Mouse (Mus musculus): Measurements from ENCODE around the gene Bcas3. TPM values are rescaled to one million over a fixed set of nuclear protein-coding genes. Genes with fewer than 3 reads are reported as not detected.

Gene Bcas3
- total and polyA plus RNA-seq, 2 experiments from 2014 or later, result 29.3 to 31.6 TPM

- H3K27ac ChIP-seq (ENCODE audit: low read depth, low read length), result no peak overlapping the region
- ATAC-seq (peak; percentile 65), DNase-seq (peak; percentile 18)
- H3K4me3 ChIP-seq (ENCODE audit: low read depth, low read length), result no peak overlapping the region
- no peaks in the 10 kb centered on the region for H3K4me1 ChIP-seq (ENCODE audit: insufficient read depth)
- no peak overlapping the region for H3K4me2 ChIP-seq (ENCODE audit: low read depth)
- H3K27me3 ChIP-seq (ENCODE audit: insufficient read depth, low read length), result no peaks in the 10 kb centered on the region
- 18% methylated on average over 5 of the region's 5 CpGs for WGBS
- no peaks in the 10 kb centered on the region for H3K36me3 ChIP-seq (ENCODE audit: insufficient read depth)
- H3K9ac ChIP-seq, result no peak overlapping the region
- no peak for TF ChIP-seq CTCF (IDR thresholded peaks at IDR 0.05; ENCODE audit: low read depth)
- H3K9me3 ChIP-seq (ENCODE audit: low read length), result no peaks in the 10 kb centered on the region
Measured at GRCm38 (mm10) chr11:85678666-85679065, 325.7 kb downstream of the Bcas3 start.

DNA sequence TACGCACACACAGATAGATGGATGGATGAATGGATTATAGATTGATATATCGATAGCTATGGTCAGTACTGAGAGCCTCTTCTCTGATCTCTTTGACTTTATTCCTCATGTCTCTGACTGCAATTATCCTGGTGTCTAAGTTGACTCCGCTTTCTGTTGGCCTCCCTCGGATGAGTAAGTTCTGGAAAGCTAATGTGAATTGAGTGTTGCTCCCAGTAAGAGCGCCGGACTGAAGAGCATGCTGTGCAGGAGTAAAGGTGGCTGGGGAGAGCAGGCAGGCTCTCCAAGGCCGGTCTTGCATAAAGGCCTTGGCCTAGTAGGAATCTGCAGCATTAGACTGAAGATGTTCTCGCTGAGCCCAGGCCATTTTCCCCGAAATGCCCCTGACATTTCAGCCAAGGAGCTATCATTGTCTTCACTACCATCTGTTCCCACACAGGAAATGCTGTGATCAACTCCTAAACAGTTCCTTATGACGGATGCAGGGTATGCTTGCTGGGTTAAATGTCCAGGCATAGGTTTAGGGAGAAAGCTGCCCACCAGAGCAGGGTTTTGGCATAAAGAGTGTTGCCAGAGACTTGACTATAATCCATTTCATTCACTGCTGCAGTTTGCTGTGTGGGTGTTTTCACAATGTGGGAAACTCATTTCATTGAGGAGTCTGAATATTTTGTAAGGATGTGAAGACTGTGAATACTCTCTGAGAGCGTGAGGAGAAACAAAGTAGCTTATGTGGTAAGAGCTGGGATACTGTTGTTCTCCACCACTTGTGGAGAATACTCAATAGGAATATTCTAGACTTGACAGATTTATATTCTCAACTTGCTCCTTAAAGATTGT is 328.8 kb downstream of the Bcas3 start:
- H3K4me1 ChIP-seq (ENCODE audit: insufficient read depth), result 0 out of 2 replicates have a peak, but pooled peaks cover 5% of the 10 kb centered on the region
- DNase-seq, result no peak
- TF ChIP-seq CTCF (IDR thresholded peaks at IDR 0.05; ENCODE audit: low read depth), result no peak
- H3K9ac ChIP-seq, result no peak overlapping the region
- H3K27me3 ChIP-seq (ENCODE audit: insufficient read depth, low read length), result no peaks in the 10 kb centered on the region
- WGBS, result 85% methylated on average over 11 of the region's 11 CpGs
- no peak for ATAC-seq
- no peaks in the 10 kb centered on the region for H3K36me3 ChIP-seq (ENCODE audit: insufficient read depth)
- no peak overlapping the region for H3K4me2 ChIP-seq (ENCODE audit: low read depth)
- H3K4me3 ChIP-seq (ENCODE audit: low read depth, low read length), result no peak overlapping the region
- no peak overlapping the region for H3K27ac ChIP-seq (ENCODE audit: low read depth, low read length)
- H3K9me3 ChIP-seq (ENCODE audit: low read length), result no peaks in the 10 kb centered on the region

DNA sequence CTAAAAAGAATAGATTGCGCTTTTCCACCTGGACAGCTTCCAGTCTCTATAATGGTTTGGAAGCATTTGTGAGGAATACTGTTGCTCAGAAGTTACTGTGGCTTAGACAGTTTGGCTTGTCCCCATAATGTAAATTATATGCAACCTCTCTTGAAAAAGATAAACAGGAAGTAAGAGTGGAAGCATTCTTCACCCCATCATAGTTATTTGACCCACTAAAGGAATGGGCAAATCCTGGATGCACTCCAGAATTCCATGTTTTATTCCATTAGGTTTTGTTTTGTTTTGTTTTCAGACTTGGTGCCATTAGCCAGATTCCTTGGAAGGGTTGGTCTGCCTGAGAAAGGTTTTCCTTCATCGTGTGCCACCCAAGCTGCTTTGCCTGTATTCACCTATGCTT is 332.0 kb downstream of the Bcas3 start:
- 0 out of 2 replicates have a peak, but pooled peaks cover 5% of the 10 kb centered on the region for H3K4me1 ChIP-seq (ENCODE audit: insufficient read depth)
- H3K4me2 ChIP-seq (ENCODE audit: low read depth), result no peak overlapping the region
- H3K9me3 ChIP-seq (ENCODE audit: low read length), result no peaks in the 10 kb centered on the region
- ATAC-seq (no peak), DNase-seq (no peak)
- TF ChIP-seq CTCF (IDR thresholded peaks at IDR 0.05; ENCODE audit: low read depth), result no peak
- 70% methylated on average over 2 of the region's 2 CpGs for WGBS
- no peak overlapping the region for H3K9ac ChIP-seq
- H3K4me3 ChIP-seq (ENCODE audit: low read depth, low read length), result no peak overlapping the region
- H3K27ac ChIP-seq (ENCODE audit: low read depth, low read length), result no peak overlapping the region
- H3K36me3 ChIP-seq (ENCODE audit: insufficient read depth), result no peaks in the 10 kb centered on the region
- no peaks in the 10 kb centered on the region for H3K27me3 ChIP-seq (ENCODE audit: insufficient read depth, low read length)

GRCm38 (mm10) chr11:85687816-85688439 is 335.0 kb downstream of the Bcas3 start:
- TF ChIP-seq CTCF (IDR thresholded peaks at IDR 0.05; ENCODE audit: low read depth), result no peak
- Histone ChIP-seq H3K4me1 (ENCODE audit: insufficient read depth) (0 out of 2 replicates have a peak, but pooled peaks cover 5% of the 10 kb centered on the region), H3K27me3 (ENCODE audit: insufficient read depth, low read length) (no peaks in the 10 kb centered on the region), H3K4me3 (ENCODE audit: low read depth, low read length) (no peak overlapping the region), H3K4me2 (ENCODE audit: low read depth) (no peak overlapping the region), H3K9me3 (ENCODE audit: low read length) (no peaks in the 10 kb centered on the region), H3K9ac (no peak overlapping the region), H3K36me3 (ENCODE audit: insufficient read depth) (no peaks in the 10 kb centered on the region), H3K27ac (ENCODE audit: low read depth, low read length) (no peak overlapping the region)
- DNase-seq, result no peak
- WGBS, result 38% methylated on average over 8 of the region's 8 CpGs
- ATAC-seq, result no peak

DNA sequence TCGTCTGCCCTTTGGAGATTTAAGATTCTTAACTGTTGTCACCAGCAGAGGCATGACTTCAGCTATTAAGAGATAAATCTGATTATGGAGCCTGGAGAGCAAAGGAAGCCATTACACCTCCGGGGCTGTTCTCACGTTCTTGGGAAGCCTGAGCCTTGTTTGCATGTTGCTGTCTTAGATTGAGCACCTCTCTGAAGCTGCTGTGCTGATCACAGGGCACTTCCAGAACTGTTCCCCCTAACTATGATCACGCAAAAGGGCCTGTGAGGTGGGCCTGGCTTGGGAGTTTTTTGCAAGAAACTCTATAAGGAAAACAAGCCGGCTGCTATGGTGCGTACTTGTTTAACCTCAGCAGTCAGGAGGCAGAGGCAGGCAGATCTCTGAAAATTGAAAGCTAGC is 335.5 kb downstream of the Bcas3 start:
- no peak overlapping the region for H3K27ac ChIP-seq (ENCODE audit: low read depth, low read length)
- no peaks in the 10 kb centered on the region for H3K36me3 ChIP-seq (ENCODE audit: insufficient read depth)
- H3K4me1 ChIP-seq (ENCODE audit: insufficient read depth), result 0 out of 2 replicates have a peak, but pooled peaks cover 5% of the 10 kb centered on the region
- H3K9ac ChIP-seq, result no peak overlapping the region
- no peak for DNase-seq
- no peaks in the 10 kb centered on the region for H3K27me3 ChIP-seq (ENCODE audit: insufficient read depth, low read length)
- H3K4me3 ChIP-seq (ENCODE audit: low read depth, low read length), result no peak overlapping the region
- TF ChIP-seq CTCF (IDR thresholded peaks at IDR 0.05; ENCODE audit: low read depth), result no peak
- no peak overlapping the region for H3K4me2 ChIP-seq (ENCODE audit: low read depth)
- H3K9me3 ChIP-seq (ENCODE audit: low read length), result no peaks in the 10 kb centered on the region
- no peak for ATAC-seq
- WGBS, result 79% methylated on average over 6 of the region's 6 CpGs

GRCm38 (mm10) chr11:85689226-85689625 is 336.3 kb downstream of the Bcas3 start:
- Histone ChIP-seq H3K36me3 (ENCODE audit: insufficient read depth) (no peaks in the 10 kb centered on the region), H3K4me3 (ENCODE audit: low read depth, low read length) (no peak overlapping the region), H3K4me1 (ENCODE audit: insufficient read depth) (0 out of 2 replicates have a peak, but pooled peaks cover 5% of the 10 kb centered on the region), H3K27me3 (ENCODE audit: insufficient read depth, low read length) (no peaks in the 10 kb centered on the region), H3K4me2 (ENCODE audit: low read depth) (no peak overlapping the region), H3K9ac (no peak overlapping the region), H3K27ac (ENCODE audit: low read depth, low read length) (no peak overlapping the region), H3K9me3 (ENCODE audit: low read length) (no peaks in the 10 kb centered on the region)
- DNase-seq (no peak), ATAC-seq (no peak)
- 91% methylated on average over 5 of the region's 5 CpGs for WGBS
- no peak for TF ChIP-seq CTCF (IDR thresholded peaks at IDR 0.05; ENCODE audit: low read depth)

DNA sequence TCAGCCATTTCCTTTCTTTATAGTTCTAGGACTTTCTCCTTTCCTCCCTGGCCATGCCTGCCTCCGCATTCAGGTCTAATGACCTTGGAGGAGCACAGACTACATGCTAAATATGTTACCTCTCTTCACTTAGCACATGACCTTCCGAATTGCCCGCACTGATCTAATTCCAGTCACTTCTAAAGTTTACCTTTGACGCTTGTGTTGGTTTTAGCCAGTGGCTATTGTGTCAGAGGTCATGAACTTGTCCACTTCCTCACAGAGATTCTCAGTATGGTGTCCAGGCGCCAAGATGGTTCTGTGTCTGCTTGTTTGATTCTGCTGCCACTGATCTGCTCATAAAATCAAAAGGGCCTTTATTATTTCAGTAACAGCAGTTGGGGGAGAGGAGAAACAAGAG is 338.3 kb downstream of the Bcas3 start:
- Histone ChIP-seq H3K4me3 (ENCODE audit: low read depth, low read length) (no peak overlapping the region), H3K4me2 (ENCODE audit: low read depth) (no peak overlapping the region), H3K27ac (ENCODE audit: low read depth, low read length) (no peak overlapping the region), H3K9ac (no peak overlapping the region), H3K4me1 (ENCODE audit: insufficient read depth) (no peaks in the 10 kb centered on the region), H3K36me3 (ENCODE audit: insufficient read depth) (no peaks in the 10 kb centered on the region), H3K27me3 (ENCODE audit: insufficient read depth, low read length) (no peaks in the 10 kb centered on the region), H3K9me3 (ENCODE audit: low read length) (no peaks in the 10 kb centered on the region)
- ATAC-seq (no peak), DNase-seq (no peak)
- no peak for TF ChIP-seq CTCF (IDR thresholded peaks at IDR 0.05; ENCODE audit: low read depth)
- 68% methylated on average over 5 of the region's 5 CpGs for WGBS
